Comparison of ENCODE assay signal across 8 mouse cellular contexts in genomic region chr3:102995605-102996321, GRCm38 (mm10). TPM values are rescaled to one million over a fixed set of nuclear protein-coding genes. Genes with fewer than 3 reads are reported as not detected.
DNase-seq lines count a peak whose midpoint lies in the region; ATAC-seq and TF ChIP-seq lines count a peak whose summit lies in the region.

TSS of gene Sike1 (plus strand) at chr3:102995708.

- H3K4me1 ChIP-seq in ES-Bruce4 (ENCODE audit: control insufficient read depth, insufficient read depth, low read length): peaks cover 2% of the 10 kb centered on the region
- H3K4me1 ChIP-seq in forebrain, embryonic 14.5 days (ENCODE audit: control insufficient read depth, insufficient read depth, low read length): peaks cover 8% of the 10 kb centered on the region; the same call in 1 of the 2 replicates
- peaks cover 19% of the 10 kb centered on the region for H3K4me1 ChIP-seq in neural tube, embryonic 15.5 days

- peak; percentile 35 for TF ChIP-seq POLR2A in ES-Bruce4 (IDR thresholded peaks at IDR 0.05; ENCODE audit: insufficient read depth, low read length)

- TF ChIP-seq CTCF in ES-Bruce4 (IDR thresholded peaks at IDR 0.05; ENCODE audit: low read depth, low read length): no peak

- intact Hi-C loops in heart, postnatal 14 days (cut with DNase I): loop anchor here (10.0 kb wide), 1 partner anchor 271 kb away; no protein-coding TSS in a partner anchor

- H3K4me2 ChIP-seq in forebrain, embryonic 14.5 days (ENCODE audit: low read length): peak within 1 kb of the TSS; percentile 58
- peak within 1 kb of the TSS; percentile 62 for H3K4me2 ChIP-seq in neural tube, embryonic 15.5 days

- H3K4me3 ChIP-seq in ES-Bruce4 (ENCODE audit: low read depth, low read length): peak within 1 kb of the TSS; percentile 86
- peak within 1 kb of the TSS; percentile 70 for H3K4me3 ChIP-seq in forebrain, embryonic 14.5 days (ENCODE audit: low read depth, low read length)
- peak within 1 kb of the TSS; percentile 87 for H3K4me3 ChIP-seq in neural tube, embryonic 15.5 days (replicated peaks)

- H3K9ac ChIP-seq in ES-Bruce4 (ENCODE audit: low read depth, poor library complexity, severe bottlenecking): peak within 1 kb of the TSS; percentile 65
- H3K9ac ChIP-seq in forebrain, embryonic 14.5 days (ENCODE audit: low read length): peak within 1 kb of the TSS; percentile 86
- peak within 1 kb of the TSS; percentile 86 for H3K9ac ChIP-seq in neural tube, embryonic 15.5 days (replicated peaks)

- H3K27ac ChIP-seq in ES-Bruce4 (ENCODE audit: insufficient read depth, low read length): no peak within 1 kb of the TSS
- peak within 1 kb of the TSS; percentile 81 for H3K27ac ChIP-seq in forebrain, embryonic 14.5 days (ENCODE audit: low read depth, low read length)
- H3K27ac ChIP-seq in neural tube, embryonic 15.5 days (replicated peaks): peak within 1 kb of the TSS; percentile 94

- no peaks in the 10 kb centered on the region for H3K9me3 ChIP-seq in ES-Bruce4 (replicated peaks; ENCODE audit: control insufficient read depth, insufficient read depth, low read length, poor library complexity, severe bottlenecking)
- 0 out of 2 replicates have a peak, but pooled peaks cover 3% of the 10 kb centered on the region for H3K9me3 ChIP-seq in forebrain, embryonic 14.5 days (replicated peaks; ENCODE audit: control insufficient read depth, low read length)
- no peaks in the 10 kb centered on the region for H3K9me3 ChIP-seq in neural tube, embryonic 15.5 days (replicated peaks)

- TF ChIP-seq EP300 in ES-Bruce4 (IDR thresholded peaks at IDR 0.05; ENCODE audit: insufficient read depth, low read depth, low read length): no peak

- peaks cover 8% of the 10 kb centered on the region for H3K36me3 ChIP-seq in ES-Bruce4 (ENCODE audit: control insufficient read depth, insufficient read depth, low read length, poor library complexity, severe bottlenecking)
- peaks cover 26% of the 10 kb centered on the region for H3K36me3 ChIP-seq in forebrain, embryonic 14.5 days (ENCODE audit: control insufficient read depth, insufficient read depth, low read length)
- H3K36me3 ChIP-seq in neural tube, embryonic 15.5 days: peaks cover 29% of the 10 kb centered on the region

- peak; percentile 98 for ATAC-seq in cerebellum, adult (ENCODE audit: insufficient number of reproducible peaks, low FRiP score, low TSS enrichment)
- ATAC-seq in forebrain, embryonic 14.5 days: peak; percentile 98
- peak; percentile 99 for ATAC-seq in neural tube, embryonic 15.5 days (ENCODE audit: low FRiP score)

- peak; percentile 94 for DNase-seq in forebrain, embryonic 14.5 days (ENCODE audit: low spot score)
- DNase-seq in heart, postnatal 14 days: peak; percentile 95 to 96
- DNase-seq in layer of hippocampus, adult 11-12 months (ENCODE audit: low spot score): peak; percentile 93
- peak; percentile 96 to 97 for DNase-seq in lung, adult 18-20 months
- DNase-seq in testis, postnatal 14 days (ENCODE audit: low spot score): peak; percentile 94

- WGBS in forebrain, embryonic 14.5 days: under 1% methylated on average over 60 of the region's 60 CpGs
- under 1% methylated on average over 60 of the region's 60 CpGs for WGBS in neural tube, embryonic 15.5 days

- H3K27me3 ChIP-seq in ES-Bruce4 (ENCODE audit: control insufficient read depth, insufficient read depth, low read length, poor library complexity, severe bottlenecking): no peaks in the 10 kb centered on the region
- no peaks in the 10 kb centered on the region for H3K27me3 ChIP-seq in forebrain, embryonic 14.5 days (replicated peaks; ENCODE audit: control insufficient read depth, insufficient read depth, low read length)
- no peaks in the 10 kb centered on the region for H3K27me3 ChIP-seq in neural tube, embryonic 15.5 days (replicated peaks)

RNA-seq across cellular contexts. Expression of gene Sike1, which starts in this region (rescaled TPM):
- 57.4 and 65.5 TPM in 2 replicates for polyA plus RNA-seq in ES-Bruce4 (2011; ENCODE audit: insufficient read depth, insufficient read length, low read depth, missing spikeins)
- polyA plus RNA-seq in forebrain, embryonic 14.5 days (2014; fragmentation: Nextera tagmentation; extraction: Ambion mirVana): 50.6 and 67.8 TPM in 2 replicates
- total RNA-seq in heart, postnatal 14 days (2021): 10 to 100 TPM; 87.8 to 90.9 TPM
- polyA plus RNA-seq in neural tube, embryonic 15.5 days (2015; fragmentation: Nextera tagmentation; extraction: Ambion mirVana): 55.4 and 57.8 TPM in 2 replicates
